Mouse (Mus musculus) thymus, postnatal 14 days (tissue): ENCODE results near the gene Fgfr3.

Source experiments
- DNase-seq: peaks from one replicate; pipeline ENCODE4 v3.0.0; 2021

Gene Fgfr3

GRCm38 (mm10) chr5:33698669-33699068, 22.8 kb upstream of the Fgfr3 start:
- no peak for DNase-seq

GRCm38 (mm10) chr5:33700010-33700409, 21.5 kb upstream of the Fgfr3 start:
- DNase-seq: no peak

- no peak for DNase-seq
Measured at GRCm38 (mm10) chr5:33701832-33702231, 19.6 kb upstream of the Fgfr3 start.

- no peak for DNase-seq
Measured at GRCm38 (mm10) chr5:33703999-33704398, 17.5 kb upstream of the Fgfr3 start.

GRCm38 (mm10) chr5:33704945-33705611, 16.4 kb upstream of the Fgfr3 start:
- DNase-seq: no peak

- DNase-seq: no peak
Measured at GRCm38 (mm10) chr5:33705612-33706349, 15.7 kb upstream of the Fgfr3 start.

- DNase-seq: no peak
Measured at GRCm38 (mm10) chr5:33706350-33706629, 15.2 kb upstream of the Fgfr3 start.

GRCm38 (mm10) chr5:33707163-33707562, 14.3 kb upstream of the Fgfr3 start:
- no peak for DNase-seq

GRCm38 (mm10) chr5:33709037-33709436, 12.4 kb upstream of the Fgfr3 start:
- no peak for DNase-seq

GRCm38 (mm10) chr5:33712550-33712949, 8.9 kb upstream of the Fgfr3 start:
- DNase-seq: no peak

GRCm38 (mm10) chr5:33715182-33715581, 6.3 kb upstream of the Fgfr3 start:
- no peak for DNase-seq

- DNase-seq: peak; percentile 17
Measured at GRCm38 (mm10) chr5:33716467-33716866, 5.0 kb upstream of the Fgfr3 start.

GRCm38 (mm10) chr5:33718460-33718859, 3.0 kb upstream of the Fgfr3 start:
- no peak for DNase-seq

- no peak for DNase-seq
Measured at GRCm38 (mm10) chr5:33720852-33721490, 503 bp upstream of the Fgfr3 start.

- no peak for DNase-seq
Measured at GRCm38 (mm10) chr5:33722266-33723018, 968 bp downstream of the Fgfr3 start.

- no peak for DNase-seq
Measured at GRCm38 (mm10) chr5:33723019-33723640, 1.7 kb downstream of the Fgfr3 start.

GRCm38 (mm10) chr5:33723641-33724465, 2.4 kb downstream of the Fgfr3 start:
- no peak for DNase-seq

GRCm38 (mm10) chr5:33726081-33726647, 4.7 kb downstream of the Fgfr3 start:
- no peak for DNase-seq

GRCm38 (mm10) chr5:33726891-33727290, 5.4 kb downstream of the Fgfr3 start:
- DNase-seq: no peak

- no peak for DNase-seq
Measured at GRCm38 (mm10) chr5:33728841-33729240, 7.4 kb downstream of the Fgfr3 start.

GRCm38 (mm10) chr5:33730516-33730915, 9.0 kb downstream of the Fgfr3 start:
- DNase-seq: no peak

GRCm38 (mm10) chr5:33731051-33731450, 9.6 kb downstream of the Fgfr3 start:
- DNase-seq: no peak
